Mouse (Mus musculus): ENCODE results near the gene Mum1. TPM values are rescaled to one million over a fixed set of nuclear protein-coding genes. Genes with fewer than 3 reads are reported as not detected.
"Not testable (repeated sequence)": the region's sequence is repeated elsewhere in the genome, so short reads cannot be mapped to it uniquely, and the experiment has no call there.

Mum1 gene
- polyA plus RNA-seq, 1 experiment from 2014 or later, result 26.1 TPM

DNA sequence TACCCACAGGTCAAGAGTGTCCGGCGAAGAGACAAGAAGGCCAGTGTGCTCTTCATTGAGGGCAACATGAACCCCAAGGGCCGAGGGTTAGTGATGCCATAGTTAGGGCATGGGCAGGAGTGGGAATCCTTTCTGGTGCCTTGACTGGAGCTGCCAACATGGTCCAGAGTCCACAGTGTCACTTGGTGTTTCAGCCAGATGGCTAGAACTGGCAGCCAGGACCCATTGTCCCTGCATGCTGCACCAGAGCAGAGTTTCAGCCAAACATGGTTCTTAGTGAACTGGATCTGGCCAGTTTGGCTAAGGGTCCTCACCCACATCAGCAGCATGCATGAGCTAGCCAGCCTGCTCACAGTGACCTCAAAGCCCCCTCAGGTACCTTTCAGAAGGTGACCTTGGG is 12.1 kb downstream of the Mum1 start:
- Histone ChIP-seq H3K9me3 (replicated peaks) (no peaks in the 10 kb centered on the region), H3K27ac (no peak overlapping the region), H3K27me3 (no peaks in the 10 kb centered on the region), H3K4me3 (replicated peaks) (no peak overlapping the region), H3K4me2 (no peak overlapping the region), H3K9ac (no peak overlapping the region), H3K36me3 (peaks cover 99% of the 10 kb centered on the region), H3K4me1 (replicated peaks) (peaks cover 11% of the 10 kb centered on the region; the same call in 1 of the 2 replicates)
- DNase-seq (no peak), ATAC-seq (ENCODE audit: low read depth) (no peak)
- WGBS (ENCODE audit: insufficient replicate concordance), result 82% methylated on average over 3 of the region's 3 CpGs

DNA sequence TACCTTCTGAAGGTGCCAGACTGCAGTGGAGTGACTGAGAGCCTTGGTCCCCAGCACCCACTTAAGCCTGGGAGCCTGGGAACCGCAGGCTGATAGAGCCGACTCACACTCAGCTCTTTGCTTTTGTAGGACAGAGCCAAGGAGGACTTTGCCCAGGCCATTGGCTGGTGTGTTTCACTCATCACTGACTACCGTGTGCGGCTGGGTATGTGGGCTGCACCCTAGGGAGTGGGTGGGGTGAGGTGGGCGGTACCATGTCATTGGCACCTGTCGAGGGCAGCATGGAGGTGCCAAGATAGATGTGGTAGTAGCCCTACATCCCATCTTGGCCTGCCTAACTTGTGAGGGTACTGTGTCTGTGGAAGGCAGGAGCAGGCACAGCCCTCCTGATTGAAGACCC is 13.6 kb downstream of the Mum1 start:
- H3K36me3 ChIP-seq, result peaks cover 99% of the 10 kb centered on the region
- WGBS (ENCODE audit: insufficient replicate concordance), result 81% methylated on average over 6 of the region's 6 CpGs

DNA sequence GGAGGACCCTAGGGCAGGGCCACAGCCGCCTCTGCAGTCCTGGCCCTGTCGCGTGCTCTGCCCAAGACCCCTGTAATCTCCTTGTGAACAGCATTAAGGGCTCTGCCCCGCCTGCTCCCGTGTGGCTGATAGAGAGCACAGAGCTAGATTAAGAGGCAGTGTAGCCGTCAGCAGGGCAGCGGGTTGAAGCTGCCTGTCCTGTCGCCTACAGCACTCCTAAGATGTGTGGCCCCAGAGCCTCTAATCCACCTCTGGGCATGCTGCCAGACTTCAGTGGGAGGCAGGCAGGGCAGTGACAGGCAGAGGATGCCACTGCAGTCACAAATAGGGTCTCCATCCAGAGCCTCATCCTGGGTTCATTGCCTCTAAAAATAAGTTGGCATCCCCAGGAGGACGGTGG is 15.9 kb downstream of the Mum1 start:
- Histone ChIP-seq H3K36me3 (peaks cover 77% of the 10 kb centered on the region), H3K9ac (no peak overlapping the region)

More for the DNA sequence above, 13.6 kb downstream of the Mum1 start:
- H3K9ac ChIP-seq, result no peak overlapping the region
- no peak overlapping the region for H3K27ac ChIP-seq
- H3K27me3 ChIP-seq, result no peaks in the 10 kb centered on the region
- peaks cover 11% of the 10 kb centered on the region; the same call in 1 of the 2 replicates for H3K4me1 ChIP-seq (replicated peaks)
- no peaks in the 10 kb centered on the region for H3K9me3 ChIP-seq (replicated peaks)
- DNase-seq (no peak), ATAC-seq (ENCODE audit: low read depth) (no peak)
- no peak overlapping the region for H3K4me2 ChIP-seq
- H3K4me3 ChIP-seq (replicated peaks), result no peak overlapping the region

DNA sequence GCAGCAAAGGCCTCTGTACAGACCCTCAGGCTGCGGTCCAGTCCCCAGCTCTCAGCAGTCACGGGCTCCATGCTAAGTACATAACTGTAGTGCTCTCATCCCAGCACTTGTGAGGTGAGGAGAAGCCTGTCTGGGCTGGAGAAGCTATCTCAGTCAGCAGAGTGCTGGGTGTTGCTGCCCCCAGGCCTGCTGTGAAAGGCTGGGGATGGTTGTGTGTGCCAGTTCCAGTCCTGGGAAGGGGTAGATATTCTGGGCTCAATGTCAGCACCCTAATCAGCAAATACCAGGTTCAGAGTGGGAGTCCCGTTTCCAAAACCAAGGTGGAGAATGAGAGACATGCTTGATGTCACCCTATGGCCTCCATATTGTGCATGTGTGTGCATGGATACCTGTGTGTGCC is 16.4 kb downstream of the Mum1 start:
- 81% methylated on average over 3 of the region's 3 CpGs for WGBS (ENCODE audit: insufficient replicate concordance)
- Histone ChIP-seq H3K27ac (no peak overlapping the region; the same call in 1 of the 2 replicates), H3K9ac (no peak overlapping the region), H3K4me3 (replicated peaks) (no peak overlapping the region), H3K9me3 (replicated peaks) (no peaks in the 10 kb centered on the region), H3K27me3 (no peaks in the 10 kb centered on the region), H3K36me3 (peaks cover 72% of the 10 kb centered on the region), H3K4me1 (replicated peaks) (peaks cover 26% of the 10 kb centered on the region), H3K4me2 (no peak overlapping the region)
- ATAC-seq (ENCODE audit: low read depth) (no peak), DNase-seq (no peak)

More for the DNA sequence above, 15.9 kb downstream of the Mum1 start:
- no peak overlapping the region for H3K27ac ChIP-seq
- 69% methylated on average over 9 of the region's 9 CpGs for WGBS (ENCODE audit: insufficient replicate concordance)
- H3K4me3 ChIP-seq (replicated peaks), result no peak overlapping the region
- no peaks in the 10 kb centered on the region for H3K9me3 ChIP-seq (replicated peaks)
- ATAC-seq (ENCODE audit: low read depth) (no peak), DNase-seq (no peak)
- H3K4me2 ChIP-seq, result no peak overlapping the region
- H3K4me1 ChIP-seq (replicated peaks), result peaks cover 23% of the 10 kb centered on the region
- H3K27me3 ChIP-seq, result no peaks in the 10 kb centered on the region

DNA sequence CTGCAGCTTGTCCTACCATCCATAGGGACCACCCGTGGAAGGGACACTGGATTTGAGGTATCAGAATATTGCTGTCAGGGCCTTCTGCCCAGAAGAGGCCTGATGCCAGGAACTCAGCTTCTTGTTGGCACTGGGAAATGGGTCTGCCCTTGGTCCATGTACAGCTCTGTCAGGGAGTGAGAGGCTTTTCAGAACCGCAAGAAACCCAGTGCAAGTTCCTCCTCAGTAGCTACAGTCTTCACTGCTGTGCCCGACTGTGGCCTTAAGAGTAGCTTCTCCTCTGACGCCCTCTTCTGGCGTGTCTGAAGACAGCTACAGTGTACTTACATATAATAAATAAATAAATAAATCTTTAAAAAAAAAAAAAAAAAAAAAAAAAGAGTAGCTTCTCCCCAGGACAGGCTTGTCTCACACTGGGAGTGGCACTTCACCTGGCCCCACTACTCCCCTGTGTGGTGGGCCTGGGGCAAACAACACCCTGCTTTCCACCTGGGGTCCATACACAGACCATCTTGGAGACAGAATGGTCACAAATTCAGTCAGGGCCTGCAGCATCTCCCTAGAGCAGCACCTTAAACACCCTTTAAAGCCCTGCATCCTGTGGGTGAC is 18.7 kb downstream of the Mum1 start:
- Histone ChIP-seq H3K4me1 (replicated peaks) (peaks cover 41% of the 10 kb centered on the region), H3K27me3 (no peaks in the 10 kb centered on the region), H3K9ac (peak overlapping the region; percentile 48), H3K4me3 (replicated peaks) (no peak overlapping the region), H3K36me3 (peaks cover 49% of the 10 kb centered on the region), H3K27ac (peak overlapping the region; percentile 62), H3K9me3 (replicated peaks) (no peaks in the 10 kb centered on the region), H3K4me2 (no peak overlapping the region)
- DNase-seq (no peak), ATAC-seq (ENCODE audit: low read depth) (no peak)
- WGBS (ENCODE audit: insufficient replicate concordance), result 41% methylated on average over 5 of the region's 5 CpGs

DNA sequence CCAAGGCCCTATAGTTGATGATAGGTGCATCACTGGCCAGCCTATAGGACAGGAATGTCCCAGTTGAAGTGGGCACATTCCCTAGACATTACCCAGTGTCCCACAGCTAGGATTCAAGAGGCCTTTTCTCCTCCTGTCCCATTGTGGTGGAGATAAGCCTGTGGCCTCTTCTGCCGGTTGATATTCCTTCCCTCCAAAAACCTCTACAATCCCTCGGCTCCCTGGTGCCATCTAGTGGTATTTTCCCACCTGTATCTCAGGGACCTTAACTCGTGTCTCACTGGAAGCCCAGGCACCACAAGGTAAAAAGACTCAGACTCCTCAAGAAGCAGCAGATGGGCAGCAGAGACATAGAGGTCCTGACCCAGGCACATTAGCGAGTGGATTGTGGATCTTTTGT is 19.4 kb downstream of the Mum1 start:
- Histone ChIP-seq H3K9ac (peak overlapping the region; percentile 48), H3K4me3 (replicated peaks) (no peak overlapping the region), H3K27me3 (no peaks in the 10 kb centered on the region), H3K4me2 (no peak overlapping the region), H3K9me3 (replicated peaks) (no peaks in the 10 kb centered on the region), H3K27ac (peak overlapping the region; percentile 62), H3K4me1 (replicated peaks) (peaks cover 48% of the 10 kb centered on the region), H3K36me3 (peaks cover 42% of the 10 kb centered on the region)
- ATAC-seq (ENCODE audit: low read depth), result no peak
- 5% methylated on average over 4 of the region's 4 CpGs for WGBS (ENCODE audit: insufficient replicate concordance)
- DNase-seq, result peak; percentile 76

DNA sequence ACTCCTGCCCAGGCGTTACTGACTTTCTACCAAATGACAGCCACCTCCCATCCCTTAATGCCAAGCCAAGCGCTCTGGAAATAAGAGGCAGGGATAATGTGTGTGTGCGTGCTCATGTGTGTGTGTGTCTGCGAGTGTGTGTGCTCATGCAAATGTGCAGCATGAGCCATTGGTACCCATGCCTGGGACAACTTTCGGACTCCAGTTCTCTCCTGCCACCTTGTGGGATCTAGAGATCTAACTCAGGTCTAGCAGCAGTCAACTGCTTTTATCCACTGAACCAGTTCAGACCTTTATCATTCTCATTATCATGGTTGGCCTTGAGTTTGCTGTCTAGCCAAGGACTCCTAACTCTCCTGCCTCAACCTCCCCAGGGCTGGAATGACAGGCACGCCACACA is 21.6 kb downstream of the Mum1 start:
- DNase-seq, result no peak
- Histone ChIP-seq H3K27ac (no peak overlapping the region), H3K4me3 (replicated peaks) (peak overlapping the region; percentile 82; the same call in 1 of the 2 replicates)

DNA sequence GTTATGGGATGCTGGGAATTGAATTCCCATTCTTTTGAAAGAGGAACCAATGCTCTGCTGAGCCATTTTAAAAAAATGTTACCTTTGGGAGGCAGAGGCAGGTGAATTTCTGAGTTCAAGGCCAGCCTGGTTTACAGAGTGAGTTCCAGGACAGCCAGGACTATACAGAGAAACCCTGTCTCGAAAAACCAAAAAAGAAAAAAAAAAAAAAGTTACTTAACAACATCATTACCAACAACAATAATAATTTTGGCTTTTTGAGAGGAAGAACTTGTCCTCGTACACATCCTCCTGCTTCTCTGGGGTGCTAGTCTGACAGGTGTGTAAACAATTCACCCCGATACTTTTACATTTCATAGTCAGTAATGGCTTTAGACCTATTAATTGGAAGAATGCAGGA is 22.2 kb downstream of the Mum1 start:
- H3K36me3 ChIP-seq, result peaks cover 30% of the 10 kb centered on the region
- peak overlapping the region; percentile 82 for H3K4me3 ChIP-seq (replicated peaks)
- not testable (repeated sequence) for H3K27me3 ChIP-seq; DNase-seq; H3K9me3 ChIP-seq (replicated peaks); ATAC-seq (ENCODE audit: low read depth)
- peaks cover 59% of the 10 kb centered on the region for H3K4me1 ChIP-seq (replicated peaks)
- peak overlapping the region; percentile 20; the same call in 1 of the 2 replicates for H3K27ac ChIP-seq
- peak overlapping the region; percentile 31; the same call in 1 of the 2 replicates for H3K9ac ChIP-seq
- 24% methylated on average over 3 of the region's 3 CpGs for WGBS (ENCODE audit: insufficient replicate concordance)
- peak overlapping the region; percentile 90 for H3K4me2 ChIP-seq

More for the DNA sequence above, 21.6 kb downstream of the Mum1 start:
- Histone ChIP-seq H3K36me3 (peaks cover 31% of the 10 kb centered on the region), H3K9ac (peak overlapping the region; percentile 31; the same call in 1 of the 2 replicates), H3K9me3 (replicated peaks) (no peaks in the 10 kb centered on the region), H3K4me2 (peak overlapping the region; percentile 90), H3K4me1 (replicated peaks) (peaks cover 57% of the 10 kb centered on the region), H3K27me3 (no peaks in the 10 kb centered on the region)
- WGBS (ENCODE audit: insufficient replicate concordance), result 63% methylated on average over 6 of the region's 6 CpGs
- no peak for ATAC-seq (ENCODE audit: low read depth)

DNA sequence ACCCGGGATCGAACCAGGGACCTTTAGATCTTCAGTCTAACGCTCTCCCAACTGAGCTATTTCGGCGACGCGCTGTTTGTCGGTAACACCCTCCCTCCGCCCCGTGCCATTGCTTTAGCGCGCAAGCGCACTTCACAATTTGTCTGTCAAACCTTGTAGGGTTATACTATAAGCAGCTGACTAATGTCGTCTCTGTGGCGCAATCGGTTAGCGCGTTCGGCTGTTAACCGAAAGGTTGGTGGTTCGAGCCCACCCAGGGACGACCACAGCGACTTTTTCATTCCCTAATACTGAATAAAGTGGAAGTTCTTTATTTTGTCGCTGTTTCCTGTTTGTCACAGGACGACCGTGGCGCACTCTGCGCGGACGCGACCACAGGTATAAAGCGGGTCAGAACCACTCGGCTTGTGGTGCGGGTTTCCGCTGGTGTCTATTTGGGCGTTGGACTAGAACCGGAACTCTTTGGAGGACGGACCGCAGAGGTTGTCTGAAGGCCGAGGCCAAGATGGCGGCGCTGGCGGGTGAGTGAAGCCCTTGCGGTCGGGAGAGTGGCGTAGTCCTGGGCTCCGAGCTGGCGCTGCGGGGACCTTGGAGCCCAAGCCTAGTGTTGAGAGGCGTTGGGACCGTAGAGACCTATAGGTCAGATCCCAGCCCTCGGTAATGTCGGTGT is 22.9 kb downstream of the Mum1 start, which contains the start of gene Ndufs7:
Ndufs7 (plus strand) TSS at position 151 of the 670 bp plus-strand sequence.
- no peaks in the 10 kb centered on the region for H3K27me3 ChIP-seq
- H3K4me2 ChIP-seq, result peak within 1 kb of the TSS; percentile 90
- H3K36me3 ChIP-seq, result peaks cover 30% of the 10 kb centered on the region
- ATAC-seq (ENCODE audit: low read depth) (peak; percentile 87), DNase-seq (peak; percentile 89)
- H3K4me3 ChIP-seq (replicated peaks), result peak within 1 kb of the TSS; percentile 82
- H3K4me1 ChIP-seq (replicated peaks), result peaks cover 62% of the 10 kb centered on the region
- peak within 1 kb of the TSS; percentile 90 for H3K27ac ChIP-seq
- WGBS (ENCODE audit: insufficient replicate concordance), result under 1% methylated on average over 53 of the region's 53 CpGs
- H3K9me3 ChIP-seq (replicated peaks), result no peaks in the 10 kb centered on the region
- peak within 1 kb of the TSS; percentile 90 for H3K9ac ChIP-seq

DNA sequence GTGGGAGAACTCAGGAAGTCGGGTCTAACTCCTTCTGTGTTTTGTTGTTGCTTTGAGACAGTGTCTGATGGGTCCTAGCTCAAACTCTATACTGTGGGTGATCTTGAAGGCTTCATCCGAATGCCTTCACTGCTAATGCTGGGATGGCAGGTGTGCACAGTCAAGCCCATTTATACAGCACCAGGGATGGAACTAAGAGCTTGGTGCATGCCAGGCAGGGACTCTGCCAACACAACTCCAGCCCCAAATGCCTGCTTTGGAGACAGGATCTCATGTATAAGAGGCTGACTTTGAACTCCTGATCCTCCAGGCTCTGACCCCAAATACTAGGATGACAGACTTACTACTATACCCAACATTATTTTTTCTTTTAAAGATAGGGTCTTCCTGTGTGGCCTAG is 23.8 kb downstream of the Mum1 start:
- ATAC-seq (ENCODE audit: low read depth) (no peak), DNase-seq (no peak)
- H3K4me1 ChIP-seq (replicated peaks), result peaks cover 64% of the 10 kb centered on the region
- peak overlapping the region; percentile 90 for H3K27ac ChIP-seq
- H3K9ac ChIP-seq, result peak overlapping the region; percentile 90
- H3K4me2 ChIP-seq, result peak overlapping the region; percentile 90
- WGBS (ENCODE audit: insufficient replicate concordance), result 34% methylated on average over 2 of the region's 2 CpGs
- no peaks in the 10 kb centered on the region for H3K27me3 ChIP-seq
- H3K36me3 ChIP-seq, result peaks cover 33% of the 10 kb centered on the region
- no peaks in the 10 kb centered on the region for H3K9me3 ChIP-seq (replicated peaks)
- peak overlapping the region; percentile 82 for H3K4me3 ChIP-seq (replicated peaks)

DNA sequence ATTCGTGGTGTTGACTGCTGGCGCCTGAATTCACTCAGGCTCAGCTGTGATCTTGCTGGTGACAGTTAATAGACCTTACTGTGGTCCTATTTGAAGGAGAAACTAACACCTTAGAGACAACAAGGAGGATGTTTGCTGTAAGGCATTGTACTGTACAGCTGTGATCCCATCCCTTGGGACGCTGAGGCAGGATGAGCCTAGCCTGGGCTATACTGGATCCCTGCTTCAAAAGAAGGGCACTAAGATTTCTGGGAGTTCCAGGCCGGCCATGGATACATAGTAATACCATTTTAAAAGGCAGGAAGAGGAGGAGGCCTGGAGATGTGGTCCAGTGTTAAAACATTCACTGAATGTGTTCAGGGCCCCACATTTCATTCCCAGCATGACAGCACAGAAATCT is 24.3 kb downstream of the Mum1 start:
- peak overlapping the region; percentile 90 for H3K4me2 ChIP-seq
- H3K27ac ChIP-seq, result no peak overlapping the region
- H3K36me3 ChIP-seq, result peaks cover 38% of the 10 kb centered on the region
- H3K9ac ChIP-seq, result peak overlapping the region; percentile 90
- H3K4me3 ChIP-seq (replicated peaks), result peak overlapping the region; percentile 82
- H3K27me3 ChIP-seq, result no peaks in the 10 kb centered on the region
- peaks cover 59% of the 10 kb centered on the region for H3K4me1 ChIP-seq (replicated peaks)
- ATAC-seq (ENCODE audit: low read depth) (no peak), DNase-seq (no peak)
- WGBS (ENCODE audit: insufficient replicate concordance), result 70% methylated on average over 4 of the region's 4 CpGs
- no peaks in the 10 kb centered on the region for H3K9me3 ChIP-seq (replicated peaks)
